Mouse (Mus musculus): ENCODE data around the gene Tuba1a. TPM values are rescaled to one million over a fixed set of nuclear protein-coding genes. Genes with fewer than 3 reads are reported as not detected.
"Not testable (repeated sequence)": the region's sequence is repeated elsewhere in the genome, so short reads cannot be mapped to it uniquely, and the experiment has no call there.

The Tuba1a gene
- polyA plus RNA-seq, 1 experiment from 2014 or later = 9,547 TPM

DNA sequence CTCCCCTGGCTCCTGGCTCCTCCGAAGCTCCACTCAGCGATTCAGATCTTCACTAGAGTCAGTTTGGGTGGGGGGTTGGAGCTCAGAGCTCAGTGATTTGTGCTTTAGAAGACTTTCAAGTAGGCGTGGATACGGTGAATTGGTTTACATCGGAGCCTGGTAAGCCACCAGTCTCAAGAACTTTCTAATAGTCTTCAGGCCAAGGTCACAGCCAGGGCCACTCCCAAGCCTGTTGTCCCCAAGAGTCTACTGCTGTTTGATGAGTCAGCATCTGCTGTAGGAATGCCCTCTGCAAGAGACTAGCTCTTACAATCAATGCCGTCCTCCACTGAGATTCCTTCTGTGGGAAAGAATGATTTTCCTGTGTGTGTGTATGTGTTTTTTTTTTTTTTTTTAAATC is 28.6 kb upstream of the Tuba1a start:
- ATAC-seq (ENCODE audit: low FRiP score) = no peak
- Histone ChIP-seq H3K9me3 (replicated peaks) (no peaks in the 10 kb centered on the region), H3K4me3 (no peak overlapping the region), H3K27ac (peak overlapping the region; percentile 48; the same call in 1 of the 2 replicates), H3K4me2 (replicated peaks) (no peak overlapping the region), H3K27me3 (no peaks in the 10 kb centered on the region), H3K9ac (no peak overlapping the region), H3K4me1 (peaks cover 61% of the 10 kb centered on the region), H3K36me3 (no peaks in the 10 kb centered on the region)
- WGBS = 60% methylated on average over 6 of the region's 6 CpGs

DNA sequence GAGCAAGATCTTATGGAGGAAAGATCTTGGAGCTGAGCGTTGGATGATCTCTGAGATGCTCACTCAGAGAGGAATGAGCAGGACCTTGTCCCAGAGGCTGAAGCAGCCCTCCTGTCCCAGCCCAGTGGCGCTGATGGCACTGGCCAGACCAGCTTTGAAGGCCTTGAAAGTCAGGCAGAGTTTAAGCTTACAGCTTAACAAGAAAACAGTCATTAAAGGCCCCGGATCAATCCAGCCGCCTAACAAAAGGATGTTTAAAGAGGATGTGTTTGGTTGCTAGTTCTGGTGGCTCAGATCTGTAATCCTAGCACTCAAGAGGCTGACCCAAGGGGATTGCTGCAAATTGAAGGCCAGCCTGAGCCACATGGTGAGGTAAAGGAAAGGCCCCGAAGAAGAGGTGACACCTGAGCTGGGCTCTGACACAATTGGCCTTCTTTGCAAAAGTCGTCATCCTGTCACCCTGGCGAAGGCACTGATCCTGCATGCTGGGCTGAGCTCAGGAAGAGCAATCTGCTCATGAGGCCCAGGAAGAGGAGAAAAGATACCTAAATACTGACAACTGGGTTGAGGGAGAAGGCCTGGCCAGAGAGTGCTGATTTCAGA is 26.6 kb upstream of the Tuba1a start:
- Histone ChIP-seq H3K27ac (peak overlapping the region; percentile 69), H3K27me3 (no peaks in the 10 kb centered on the region), H3K4me2 (replicated peaks) (no peak overlapping the region), H3K36me3 (no peaks in the 10 kb centered on the region), H3K4me3 (no peak overlapping the region), H3K9ac (no peak overlapping the region), H3K4me1 (peaks cover 57% of the 10 kb centered on the region), H3K9me3 (replicated peaks) (no peaks in the 10 kb centered on the region)
- 54% methylated on average over 7 of the region's 7 CpGs for WGBS
- no peak for ATAC-seq (ENCODE audit: low FRiP score)

DNA sequence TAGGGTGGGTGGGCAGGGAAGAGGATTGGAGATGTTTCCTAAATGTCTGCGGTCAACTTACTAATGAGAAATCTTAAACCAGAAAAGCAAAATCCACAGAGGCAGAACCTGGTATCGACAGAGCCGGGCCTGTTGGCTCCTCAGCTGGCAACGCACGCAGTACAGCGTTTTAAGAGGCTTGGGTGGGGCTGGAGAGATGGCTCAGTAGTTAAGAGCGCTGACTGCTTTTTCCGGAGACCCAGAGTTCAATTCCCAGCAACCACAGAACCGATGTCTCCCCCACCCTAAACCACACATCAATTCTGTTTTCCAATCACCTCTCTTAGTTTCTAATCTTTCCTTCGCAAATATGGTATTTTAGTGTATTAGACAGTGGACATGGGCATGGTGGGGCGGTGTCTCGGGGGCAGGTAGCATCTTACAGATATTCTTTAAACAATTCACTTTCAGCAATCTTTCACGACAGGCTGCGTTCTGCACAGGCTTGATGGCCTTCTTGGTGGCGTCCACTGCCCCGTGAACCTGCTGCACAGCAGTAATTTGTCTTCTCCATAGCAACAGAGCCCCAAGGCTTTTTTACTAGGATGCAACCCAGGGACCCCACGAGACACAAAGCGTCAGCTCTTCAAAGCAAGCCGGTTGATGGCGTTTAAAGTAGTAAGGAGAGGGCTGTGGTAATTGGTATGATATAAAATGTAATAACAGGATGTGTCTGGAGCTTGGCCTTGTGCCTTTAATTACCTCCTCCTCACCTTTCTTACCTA is 25.1 kb upstream of the Tuba1a start:
- Histone ChIP-seq H3K4me3 (peak overlapping the region; percentile 5; the same call in 1 of the 2 replicates), H3K9ac (peak overlapping the region; percentile 43), H3K9me3 (replicated peaks) (no peaks in the 10 kb centered on the region), H3K4me2 (replicated peaks) (peak overlapping the region; percentile 41), H3K4me1 (peaks cover 54% of the 10 kb centered on the region), H3K27me3 (no peaks in the 10 kb centered on the region), H3K27ac (peak overlapping the region; percentile 93), H3K36me3 (no peaks in the 10 kb centered on the region)
- 60% methylated on average over 20 of the region's 20 CpGs for WGBS
- no peak for ATAC-seq (ENCODE audit: low FRiP score)

DNA sequence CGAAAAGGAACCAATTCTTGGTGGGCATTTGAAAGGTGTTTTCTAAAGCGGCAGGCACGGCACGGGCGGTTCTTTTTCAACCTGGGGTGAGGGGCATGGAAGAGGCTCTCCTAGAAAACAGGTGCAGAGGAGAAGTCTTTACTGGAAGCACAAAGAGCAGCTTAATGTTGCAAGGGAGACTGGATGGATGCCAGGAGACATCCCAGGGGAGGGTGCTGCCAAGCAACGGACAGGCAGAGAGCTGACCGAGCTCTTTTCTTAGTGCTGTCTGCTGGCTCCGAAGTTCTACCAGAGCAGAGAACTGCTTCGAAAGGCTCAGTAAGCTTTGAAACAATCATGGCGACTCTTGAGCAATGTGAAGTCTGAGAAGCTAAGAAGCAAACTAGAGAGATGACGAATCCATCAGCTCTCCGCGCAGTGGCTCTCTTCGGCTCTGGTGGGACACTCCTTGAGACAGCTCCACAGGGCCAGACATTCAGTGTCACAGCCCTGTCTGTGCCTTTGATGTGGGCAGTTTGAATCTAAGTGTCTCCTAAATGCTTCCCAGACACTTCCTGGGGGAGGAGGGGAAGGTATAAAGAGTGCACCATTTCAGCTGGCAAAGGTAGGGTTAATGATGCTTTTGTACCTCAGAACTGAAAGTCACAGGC is 24.4 kb upstream of the Tuba1a start:
- Histone ChIP-seq H3K9ac (peak overlapping the region; percentile 40), H3K4me3 (peak overlapping the region; percentile 5; the same call in 1 of the 2 replicates), H3K27ac (peak overlapping the region; percentile 93), H3K9me3 (replicated peaks) (no peaks in the 10 kb centered on the region), H3K27me3 (no peaks in the 10 kb centered on the region), H3K4me2 (replicated peaks) (peak overlapping the region; percentile 41), H3K4me1 (peaks cover 56% of the 10 kb centered on the region), H3K36me3 (no peaks in the 10 kb centered on the region)
- ATAC-seq (ENCODE audit: low FRiP score) = peak; percentile 80
- WGBS = 39% methylated on average over 14 of the region's 14 CpGs

DNA sequence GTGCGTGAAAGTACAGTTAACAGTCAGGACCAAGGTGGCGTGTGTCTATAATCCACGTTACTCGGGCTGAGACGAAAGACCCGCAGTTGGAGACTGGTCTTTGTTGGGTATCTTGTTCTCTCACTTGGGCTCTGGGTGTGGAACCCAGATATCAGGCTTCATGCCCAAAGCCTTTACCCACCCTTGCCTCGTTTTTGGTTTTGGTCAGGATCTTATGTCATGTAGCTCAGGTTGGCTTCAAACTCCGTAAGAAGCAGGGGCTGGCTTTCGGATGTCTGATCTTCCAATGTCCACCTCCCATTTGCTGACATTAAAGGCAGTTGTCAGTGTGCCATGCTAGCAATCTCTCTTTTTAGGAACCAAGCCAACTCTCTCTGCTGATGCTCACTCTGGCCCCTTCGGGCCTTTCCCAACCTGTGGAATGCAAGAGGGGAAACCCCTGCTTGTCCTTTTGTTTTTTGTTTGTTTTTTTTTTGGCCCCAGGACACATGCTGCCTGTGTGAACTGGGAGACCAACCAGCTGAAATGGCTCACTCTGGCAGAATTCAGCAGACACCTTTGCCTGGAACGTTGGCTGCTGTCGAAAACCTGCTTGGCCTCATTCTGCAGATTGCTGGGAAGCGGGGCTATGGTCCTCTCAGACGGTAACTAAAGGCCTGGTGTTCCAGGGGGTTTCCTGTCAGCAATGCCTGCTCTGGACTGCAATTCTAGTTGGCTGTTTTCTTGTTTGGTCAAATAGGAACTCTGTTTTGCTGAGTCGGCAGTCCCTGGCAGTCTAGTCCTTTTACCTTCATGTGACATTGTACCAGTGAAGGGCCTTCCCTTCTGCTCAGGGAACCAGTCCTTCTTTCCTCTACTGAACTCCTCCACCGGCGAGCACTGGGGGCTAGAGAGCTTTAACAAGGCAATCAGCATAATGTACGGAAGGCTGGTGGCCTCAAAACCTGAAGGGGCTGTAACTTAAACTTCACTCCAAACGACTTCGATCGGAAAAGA is 23.6 kb upstream of the Tuba1a start:
- Histone ChIP-seq H3K4me3 (no peak overlapping the region), H3K27me3 (no peaks in the 10 kb centered on the region), H3K4me2 (replicated peaks) (peak overlapping the region; percentile 41), H3K9ac (peak overlapping the region; percentile 32; the same call in 1 of the 2 replicates), H3K4me1 (peaks cover 51% of the 10 kb centered on the region), H3K27ac (peak overlapping the region; percentile 93), H3K36me3 (no peaks in the 10 kb centered on the region), H3K9me3 (replicated peaks) (no peaks in the 10 kb centered on the region)
- no peak for ATAC-seq (ENCODE audit: low FRiP score)
- 67% methylated on average over 21 of the region's 21 CpGs for WGBS

DNA sequence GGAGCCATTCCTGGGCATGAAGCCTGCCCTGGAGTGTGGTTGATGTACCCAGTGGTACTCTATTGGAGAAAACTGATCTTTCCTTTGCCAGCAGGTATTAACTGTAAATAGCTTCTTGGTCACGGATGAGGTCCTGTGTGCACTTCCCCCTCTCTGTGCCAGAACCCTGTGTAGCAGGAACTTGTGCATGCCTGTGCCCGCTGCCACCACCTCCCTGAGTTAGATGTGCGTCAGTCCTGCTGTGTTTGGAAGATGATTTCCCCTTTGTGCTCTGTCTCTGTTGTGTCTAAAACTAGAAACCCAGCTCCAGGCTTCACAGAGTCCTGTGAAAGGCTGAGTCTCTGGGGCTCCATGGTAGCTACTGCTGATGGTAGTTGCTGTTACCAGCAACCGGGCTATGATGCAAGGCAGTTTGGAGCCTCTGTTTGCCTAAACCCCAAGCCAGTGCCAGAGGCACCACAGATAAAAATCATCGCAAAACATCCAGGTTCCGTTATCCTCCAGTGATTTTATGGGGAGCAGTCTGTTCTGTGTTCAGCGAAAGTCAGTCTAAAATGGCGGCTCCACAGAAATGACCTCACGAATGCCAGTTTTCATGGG is 19.6 kb upstream of the Tuba1a start:
- no peak overlapping the region; the same call in 1 of the 2 replicates for H3K9ac ChIP-seq
- H3K9me3 ChIP-seq (replicated peaks) = no peaks in the 10 kb centered on the region
- WGBS = 83% methylated on average over 9 of the region's 9 CpGs
- peak overlapping the region; percentile 99 for H3K27ac ChIP-seq
- H3K4me1 ChIP-seq = peaks cover 63% of the 10 kb centered on the region
- H3K4me2 ChIP-seq (replicated peaks) = no peak overlapping the region
- H3K4me3 ChIP-seq = no peak overlapping the region
- H3K36me3 ChIP-seq = no peaks in the 10 kb centered on the region
- no peak for ATAC-seq (ENCODE audit: low FRiP score)
- no peaks in the 10 kb centered on the region for H3K27me3 ChIP-seq

DNA sequence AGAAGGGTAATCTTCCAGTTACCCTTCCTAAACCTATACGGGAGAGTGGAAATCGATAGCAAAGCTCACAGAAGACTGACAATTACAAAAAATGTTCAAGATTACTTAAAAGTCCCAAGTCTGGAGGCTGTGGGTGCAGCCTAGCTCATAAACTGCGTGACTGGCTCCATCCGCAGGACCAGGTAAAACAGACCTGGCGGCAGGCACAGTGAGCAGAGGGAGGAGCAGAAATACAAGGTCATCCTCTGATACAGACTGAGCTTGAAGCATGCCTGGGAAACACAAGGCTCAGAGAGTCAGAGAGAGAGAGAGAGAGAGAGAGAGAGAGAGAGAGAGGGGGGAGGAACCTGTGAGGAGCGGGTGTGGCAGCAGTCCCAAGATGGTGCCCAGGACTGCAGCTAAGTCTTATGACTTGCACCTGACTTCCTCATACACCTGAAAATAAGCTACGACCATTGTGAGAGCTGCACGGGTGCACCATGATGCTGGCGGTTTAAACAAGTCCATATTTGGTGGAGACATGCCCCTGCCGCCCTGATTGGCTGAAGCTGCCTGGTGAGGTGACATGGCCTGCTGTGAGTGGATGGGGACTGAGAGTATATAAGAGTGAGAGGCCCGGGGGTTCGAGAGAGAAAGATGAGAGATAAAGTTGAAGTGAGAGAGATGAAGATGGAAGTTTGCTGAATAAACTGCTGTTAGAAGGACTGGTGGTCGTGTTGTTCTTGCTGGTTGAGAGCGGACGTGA is 18.2 kb upstream of the Tuba1a start:
- H3K27me3 ChIP-seq; H3K9me3 ChIP-seq (replicated peaks); H3K36me3 ChIP-seq: not testable (repeated sequence)
- 0 out of 2 replicates have a peak, but pooled peaks have one; percentile 26 for ATAC-seq (ENCODE audit: low FRiP score)
- H3K9ac ChIP-seq = peak overlapping the region; percentile 52
- peak overlapping the region; percentile 50 for H3K4me2 ChIP-seq (replicated peaks)
- WGBS = 60% methylated on average over 15 of the region's 15 CpGs
- H3K27ac ChIP-seq = peak overlapping the region; percentile 99
- H3K4me3 ChIP-seq = peak overlapping the region; percentile 14
- peaks cover 54% of the 10 kb centered on the region for H3K4me1 ChIP-seq

DNA sequence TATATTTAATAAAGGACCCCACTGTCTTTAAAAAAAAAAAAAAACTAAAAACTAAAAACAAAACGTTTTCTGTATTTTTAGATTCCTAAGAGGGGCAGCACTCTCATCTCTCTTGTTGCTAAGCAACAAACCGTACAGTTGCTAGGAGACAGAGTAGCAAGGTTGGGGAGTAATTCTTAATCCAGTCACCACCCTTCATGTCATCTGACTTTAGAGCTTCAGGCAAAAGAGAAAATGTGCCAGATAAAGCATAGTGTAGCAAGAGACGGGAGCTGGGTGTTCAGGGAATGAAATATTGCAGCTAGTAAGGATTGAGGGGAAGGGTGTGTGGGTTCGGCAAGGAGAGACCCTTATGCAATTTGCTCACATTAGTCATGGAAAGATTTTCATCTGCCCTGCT is 17.6 kb upstream of the Tuba1a start:
- peak; percentile 28; the same call in 1 of the 2 replicates for ATAC-seq (ENCODE audit: low FRiP score)
- peak overlapping the region; percentile 52 for H3K9ac ChIP-seq
- WGBS = 19% methylated on average over 4 of the region's 4 CpGs
- peak overlapping the region; percentile 50 for H3K4me2 ChIP-seq (replicated peaks)
- H3K36me3 ChIP-seq = no peaks in the 10 kb centered on the region
- H3K27me3 ChIP-seq = no peaks in the 10 kb centered on the region
- H3K4me3 ChIP-seq = no peak overlapping the region
- H3K9me3 ChIP-seq (replicated peaks) = no peaks in the 10 kb centered on the region
- peak overlapping the region; percentile 99 for H3K27ac ChIP-seq
- peaks cover 50% of the 10 kb centered on the region for H3K4me1 ChIP-seq

DNA sequence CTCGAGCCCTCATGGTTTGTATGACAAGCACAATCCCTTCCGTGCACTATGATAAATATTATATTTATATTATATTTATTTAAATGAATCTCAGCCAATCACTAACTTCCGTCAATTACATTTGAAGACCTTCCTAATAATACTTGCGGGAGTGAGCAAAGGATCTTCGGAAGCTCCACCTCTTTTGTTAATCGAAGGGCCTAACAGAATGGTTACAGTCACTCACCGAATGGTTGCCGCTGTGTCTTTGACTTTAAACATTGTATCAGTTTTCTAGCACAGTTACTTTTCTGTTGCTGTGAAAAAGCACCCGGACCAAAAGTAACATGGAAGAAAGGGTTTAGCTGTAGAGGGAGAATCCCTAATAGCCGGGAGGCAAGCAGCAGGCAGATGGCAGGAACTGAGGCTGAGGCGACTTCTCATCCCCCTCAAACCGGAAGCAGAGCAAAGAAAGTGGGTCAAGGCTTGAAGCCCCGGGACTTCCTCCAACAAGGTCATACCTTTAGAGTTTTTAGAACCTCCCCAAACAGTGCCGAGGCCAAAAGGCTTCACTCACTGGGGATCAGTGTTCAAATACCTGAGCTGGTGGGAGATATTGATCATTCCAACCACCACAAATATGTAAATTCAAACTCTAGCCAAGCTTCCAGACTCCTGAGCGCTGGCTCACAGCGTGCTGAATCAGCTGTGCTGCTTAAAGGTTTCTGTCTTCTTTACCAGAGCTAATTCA is 16.0 kb upstream of the Tuba1a start:
- peak overlapping the region; percentile 99 for H3K27ac ChIP-seq
- no peaks in the 10 kb centered on the region for H3K9me3 ChIP-seq (replicated peaks)
- H3K4me2 ChIP-seq (replicated peaks) = peak overlapping the region; percentile 46
- no peak for ATAC-seq (ENCODE audit: low FRiP score)
- peaks cover 54% of the 10 kb centered on the region for H3K4me1 ChIP-seq
- H3K4me3 ChIP-seq = peak overlapping the region; percentile 13; the same call in 1 of the 2 replicates
- no peaks in the 10 kb centered on the region for H3K36me3 ChIP-seq
- peak overlapping the region; percentile 56; the same call in 1 of the 2 replicates for H3K9ac ChIP-seq
- WGBS = 6% methylated on average over 16 of the region's 16 CpGs
- H3K27me3 ChIP-seq = no peaks in the 10 kb centered on the region

DNA sequence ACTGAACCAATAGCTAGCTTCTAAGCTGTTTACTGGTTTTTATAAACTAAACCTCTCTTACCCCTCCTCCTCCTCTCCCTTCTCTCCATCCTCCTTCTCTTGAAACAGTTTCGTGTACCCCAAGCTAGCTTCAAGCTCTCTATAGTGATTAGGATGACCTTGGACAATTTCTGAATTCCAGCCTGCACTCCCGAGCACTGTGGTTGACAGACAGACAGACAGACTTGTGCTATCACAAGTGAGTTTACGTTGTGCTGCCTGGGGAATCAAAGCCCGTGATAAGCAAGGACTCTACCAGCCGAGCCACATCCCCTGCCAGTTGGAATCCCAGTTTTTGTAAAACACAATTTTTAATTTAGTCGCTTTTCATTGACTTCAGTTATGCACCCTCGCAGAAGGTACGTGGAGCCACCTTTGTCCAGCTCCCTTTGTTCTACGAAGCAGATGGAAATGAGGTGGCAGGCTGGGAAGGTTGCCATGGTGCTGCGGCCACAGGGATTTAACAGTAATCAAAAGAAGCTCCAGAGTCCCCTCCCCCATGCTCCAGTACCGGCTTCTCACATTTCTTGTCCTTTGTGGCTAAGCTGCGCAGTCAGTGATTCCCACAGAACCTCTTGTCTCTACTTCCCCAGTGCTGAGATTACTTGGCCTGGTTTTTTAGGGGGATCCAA is 15.3 kb upstream of the Tuba1a start:
- Histone ChIP-seq H3K4me3 (0 out of 2 replicates have a peak overlapping the region, but pooled peaks have one; percentile 1), H3K36me3 (no peaks in the 10 kb centered on the region), H3K27ac (peak overlapping the region; percentile 99), H3K27me3 (no peaks in the 10 kb centered on the region), H3K9ac (peak overlapping the region; percentile 64), H3K9me3 (replicated peaks) (no peaks in the 10 kb centered on the region; the same call in 1 of the 2 replicates), H3K4me2 (replicated peaks) (peak overlapping the region; percentile 46), H3K4me1 (peaks cover 54% of the 10 kb centered on the region)
- ATAC-seq (ENCODE audit: low FRiP score) = peak; percentile 89
- WGBS = 4% methylated on average over 12 of the region's 12 CpGs
